Comparison of ENCODE assay signal across 25 mouse cellular contexts in the genomic region with DNA sequence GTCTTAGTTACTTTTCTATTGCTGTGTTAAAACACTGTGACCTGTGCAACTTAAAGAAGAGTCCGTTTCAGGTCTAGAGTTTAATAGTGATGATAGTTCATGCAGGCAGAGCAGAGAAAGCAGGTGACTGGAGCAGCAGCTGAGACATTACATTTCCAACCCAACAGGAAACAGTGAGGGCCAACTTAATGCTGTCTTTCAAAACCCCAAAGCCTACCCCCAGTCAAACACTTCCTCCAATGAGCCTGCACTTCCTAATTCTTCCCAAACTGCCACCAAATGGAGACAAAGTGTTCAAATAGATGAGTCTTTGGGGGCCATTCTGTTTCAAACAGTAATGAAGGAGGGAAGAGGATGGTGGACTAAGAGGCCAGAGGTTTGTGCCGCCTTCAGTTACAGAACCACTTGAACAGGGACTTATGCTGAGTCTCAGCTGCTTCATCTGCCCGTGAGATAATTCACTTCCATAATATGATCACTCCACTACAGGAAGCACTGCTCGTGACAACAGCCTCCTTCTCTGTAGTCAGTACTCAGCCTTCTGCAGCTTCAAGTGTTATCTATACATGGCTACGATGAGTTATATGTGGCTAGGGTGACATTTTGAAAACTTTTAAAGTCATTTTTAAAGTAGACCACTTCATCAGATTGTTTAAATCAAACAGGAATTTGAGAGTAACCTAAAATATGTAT. TPM values are rescaled to one million over a fixed set of nuclear protein-coding genes. Genes with fewer than 3 reads are reported as not detected.
A peak's percentile ranks its signal among the peaks of the same experiment; 100 is the strongest.
DNase-seq lines count a peak whose midpoint lies in the region; ATAC-seq and TF ChIP-seq lines count a peak whose summit lies in the region.
"Had no signal": no experiment of that assay in that cellular context is flagged by ENCODE, and none has a peak within 500 bp of the region (broad histone marks: within the 10 kb centered on the region; RNA-seq: fewer than 3 reads in every experiment).

No protein-coding gene starts in this region.

- 25% methylated on average over 5 of the region's 5 CpGs for WGBS in macrophage (ENCODE audit: missing documents)

- H3K27ac ChIP-seq in bone marrow macrophage, adult 2 months (ENCODE audit: insufficient read depth, low read depth, low read length) = peak overlapping the region; percentile 95
- peak overlapping the region; percentile 79 for H3K27ac ChIP-seq in macrophage
- H3K27ac ChIP-seq in gastrocnemius, adult 2 months = no peak overlapping the region
- H3K27ac ChIP-seq: embryonic facial prominence, embryonic 10.5 days; forebrain, embryonic 15.5 days; heart, embryonic 15.5 days; hindbrain, embryonic 10.5 days; intestine, embryonic 15.5 days; layer of hippocampus, adult 2 months; liver, embryonic 13.5 days; midbrain, embryonic 10.5 days; neural tube, embryonic 13.5 days had no signal

- peaks cover 41% of the 10 kb centered on the region for H3K4me1 ChIP-seq in bone marrow macrophage, adult 2 months (ENCODE audit: control insufficient read depth, insufficient read depth, low read length)
- H3K4me1 ChIP-seq: embryonic facial prominence, embryonic 10.5 days; forebrain, embryonic 15.5 days; hindbrain, embryonic 10.5 days; intestine, embryonic 15.5 days; midbrain, embryonic 10.5 days; neural tube, embryonic 13.5 days had no signal

- no peaks in the 10 kb centered on the region for H3K36me3 ChIP-seq in macrophage (ENCODE audit: inconsistent target)
- H3K36me3 ChIP-seq: embryonic facial prominence, embryonic 10.5 days; forebrain, embryonic 15.5 days; heart, embryonic 15.5 days; hindbrain, embryonic 10.5 days; intestine, embryonic 15.5 days; liver, embryonic 13.5 days; midbrain, embryonic 10.5 days; neural tube, embryonic 13.5 days had no signal

- H3K4me3 ChIP-seq in bone marrow macrophage, adult 2 months (ENCODE audit: insufficient read depth, low read length) = peak overlapping the region; percentile 27
- H3K4me3 ChIP-seq in macrophage (ENCODE audit: inconsistent target) = no peak overlapping the region
- no peak overlapping the region for H3K4me3 ChIP-seq in gastrocnemius, adult 2 months
- H3K4me3 ChIP-seq: embryonic facial prominence, embryonic 10.5 days; forebrain, embryonic 15.5 days; heart, embryonic 15.5 days; hindbrain, embryonic 10.5 days; intestine, embryonic 15.5 days; layer of hippocampus, adult 2 months; liver, embryonic 13.5 days; midbrain, embryonic 10.5 days; myocyte; neural tube, embryonic 13.5 days had no signal

- ATAC-seq in activated CD4-positive, CD25-positive, alpha-beta regulatory T cell, adult 4 months = no peak
- ATAC-seq: forebrain, embryonic 15.5 days; hindbrain, embryonic 16.5 days; intestine, embryonic 15.5 days; lung, postnatal 0 days; midbrain, embryonic 16.5 days had no signal

- TF ChIP-seq POLR2A in bone marrow macrophage, adult 2 months (IDR thresholded peaks at IDR 0.05; ENCODE audit: borderline replicate concordance, low read depth, low read length) = no peak

- DNase-seq in thymus, postnatal 0 days (ENCODE audit: low spot score) = peak; percentile 31
- DNase-seq in thymus, postnatal 14 days = no peak
- DNase-seq in spleen, postnatal 10 days (ENCODE audit: low spot score in 2 of 2) = no peak
- DNase-seq in gastrocnemius, adult 2 months = no peak
- DNase-seq: adrenal gland, postnatal 14 days; cerebellum, adult 9-10 months; gastrocnemius, postnatal 14 days; kidney, adult 8-10 months; kidney, postnatal 10 days; liver, embryonic 13.5 days had no signal

- no peak for TF ChIP-seq CTCF in bone marrow macrophage, adult 2 months (IDR thresholded peaks at IDR 0.05; ENCODE audit: low read depth, low read length)
- TF ChIP-seq CTCF in gastrocnemius, adult 2 months (IDR thresholded peaks at IDR 0.05) = no peak

- peaks cover 17% of the 10 kb centered on the region; the same call in 1 of the 2 replicates for H3K79me2 ChIP-seq in macrophage (ENCODE audit: inconsistent target)

- intact Hi-C loops in gastrocnemius, adult 2 months (cut with DNase I) = no loop called here

RNA-seq across cellular contexts. Expression of gene Gng12, which starts 55.7 kb away (rescaled TPM):
- 34.5 and 39.6 TPM in 2 replicates for polyA plus RNA-seq in thymus, postnatal 0 days (2015; fragmentation: Nextera tagmentation; extraction: Ambion mirVana)
- polyA plus RNA-seq in bone marrow macrophage, adult 2 months (2012; ENCODE audit: insufficient read depth, insufficient read length, missing spikeins) = 91.5 and 106 TPM in 2 replicates
- 10 to 100 TPM in 24 of 26 experiments, 1 to 10 TPM in 2; 6.8 to 74.7 (median 26.0) TPM for total RNA-seq in macrophage (2018; cell fraction: chromatin; rRNA removed)
- total RNA-seq in macrophage (2018; cell fraction: cytosol; rRNA removed) = 100 to 1,000 TPM; 123 to 250 (median 177) TPM
- 100 to 1,000 TPM in 1 of 26 experiments, 10 to 100 TPM in 25; 29.3 to 124 (median 65.0) TPM for total RNA-seq in macrophage (2018; cell fraction: nucleus; rRNA removed)
- 152 to 166 TPM (median 166 TPM) in 3 replicates for polyA plus RNA-seq in macrophage (2018)
- 10 to 100 TPM; 21.3 to 21.7 TPM for polyA plus RNA-seq in activated CD4-positive, CD25-positive, alpha-beta regulatory T cell, adult 4 months (2017; shearing (Covaris generic))
- 10 to 100 TPM; 28.0 to 28.9 TPM for total RNA-seq in gastrocnemius, adult 2 months (2021)
